Mouse (Mus musculus) cerebellum, adult 9-11 months (tissue): ENCODE results near the gene Cdh4.
A peak's percentile ranks its signal among the peaks of the same experiment; 100 is the strongest.

ENCODE experiments used
- DNase-seq: peaks from one replicate; pipeline ENCODE4 v3.0.0; 2022

The Cdh4 gene

DNA sequence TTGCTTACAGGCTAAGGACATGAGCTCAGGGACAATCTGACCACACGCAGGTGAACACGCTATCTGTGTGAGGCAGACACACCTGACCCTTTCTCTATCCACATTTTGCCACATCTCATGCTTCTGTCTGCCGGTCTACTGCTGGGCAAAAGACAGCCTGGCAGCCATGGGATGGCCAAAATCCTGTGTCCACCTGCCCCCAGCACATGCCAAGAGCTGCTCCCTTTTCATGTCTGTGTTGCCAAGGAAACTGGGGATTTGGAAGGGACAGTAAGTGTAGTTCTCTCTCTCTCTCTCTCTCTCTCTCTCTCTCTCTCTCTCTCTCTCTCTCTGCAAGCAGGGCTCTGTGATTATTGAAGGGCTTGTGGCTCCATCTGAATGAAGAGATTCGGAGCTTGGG lies 98.9 kb downstream of the Cdh4 start:
- peak; percentile 28 for DNase-seq

GRCm38 (mm10) chr2:179547627-179548026 lies 105.4 kb downstream of the Cdh4 start:
- no peak for DNase-seq

DNA sequence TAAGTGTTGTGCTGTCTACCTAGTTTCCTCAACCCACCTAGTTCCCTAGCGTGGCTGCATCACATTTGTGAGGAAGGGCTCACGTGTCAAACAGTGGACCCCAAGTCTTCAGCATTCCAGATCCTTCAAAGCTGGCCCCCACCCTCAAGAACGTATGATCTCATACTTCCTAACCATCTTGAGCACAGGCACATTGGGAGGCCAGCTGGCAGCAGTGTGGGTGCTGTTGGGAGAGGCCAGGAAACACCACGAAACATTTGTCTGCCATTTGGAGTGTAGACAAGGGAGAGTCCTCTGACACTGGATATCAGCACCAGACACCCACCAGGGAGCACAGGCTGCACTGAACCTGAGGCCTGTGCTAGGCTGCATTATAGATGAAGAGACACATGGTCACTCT lies 113.7 kb downstream of the Cdh4 start:
- no peak for DNase-seq

- DNase-seq: no peak
Measured at GRCm38 (mm10) chr2:179562350-179562749, 120.1 kb downstream of the Cdh4 start.

GRCm38 (mm10) chr2:179565611-179566010 lies 123.4 kb downstream of the Cdh4 start:
- no peak for DNase-seq

GRCm38 (mm10) chr2:179567886-179568285 lies 125.7 kb downstream of the Cdh4 start:
- no peak for DNase-seq

DNA sequence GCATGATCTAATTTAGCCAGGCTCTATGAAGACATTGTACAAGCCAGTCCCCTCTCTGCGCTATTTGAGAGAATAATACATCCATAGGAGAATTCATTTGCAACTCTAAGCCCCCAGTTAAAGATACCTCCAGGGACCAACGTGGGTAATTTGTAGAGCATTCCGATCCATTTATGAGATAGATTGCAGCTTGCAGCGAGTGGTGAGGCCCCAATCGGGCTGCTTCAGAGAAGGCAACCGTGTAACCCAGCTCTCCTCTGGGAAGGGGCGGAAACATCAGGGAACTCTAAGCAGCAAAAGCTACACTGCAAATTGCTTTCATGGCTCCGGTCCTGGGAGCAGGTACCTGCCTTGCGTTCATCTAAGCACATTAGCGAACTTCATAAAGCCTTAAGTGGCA lies 126.9 kb downstream of the Cdh4 start:
- DNase-seq: no peak

GRCm38 (mm10) chr2:179571175-179571769 lies 129.0 kb downstream of the Cdh4 start:
- DNase-seq: no peak

DNA sequence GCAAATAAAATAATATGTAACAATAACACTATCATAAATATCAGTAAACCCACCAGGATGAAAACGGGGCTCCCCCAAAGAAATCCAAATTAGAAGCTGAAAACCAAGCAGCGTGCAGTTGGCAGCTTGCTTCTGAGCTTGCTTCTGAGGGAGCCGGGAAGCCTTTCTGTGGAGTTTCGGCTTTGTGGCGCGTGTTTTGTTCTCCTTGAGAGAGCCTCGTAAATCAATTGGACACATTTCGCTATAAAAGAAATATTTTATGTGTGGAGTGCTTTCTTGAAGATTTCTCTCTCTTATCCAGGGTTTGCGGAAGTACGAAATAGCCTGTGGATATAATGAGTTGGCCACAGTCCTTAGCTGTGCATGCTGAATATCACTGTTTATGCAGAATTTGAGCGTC lies 131.1 kb downstream of the Cdh4 start:
- DNase-seq: no peak

DNA sequence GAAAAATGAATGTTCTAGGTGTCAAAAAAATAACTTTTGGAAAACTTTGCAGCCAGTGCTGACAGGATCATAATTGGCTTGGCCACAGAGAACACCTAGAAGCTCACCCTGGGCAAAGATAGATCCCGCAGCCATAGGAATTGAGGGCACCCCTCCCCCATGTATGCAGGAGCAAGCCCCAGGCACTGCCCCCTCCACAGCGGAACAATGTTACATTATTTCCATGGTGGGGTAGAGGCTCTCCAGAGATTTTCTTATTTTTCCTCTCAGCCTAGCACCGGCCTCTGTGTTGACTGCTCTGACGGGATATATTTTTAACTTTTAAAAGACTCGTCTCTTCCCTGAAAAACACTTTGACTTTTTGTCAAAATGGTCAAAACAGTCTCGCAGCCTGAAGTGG lies 131.6 kb downstream of the Cdh4 start:
- no peak for DNase-seq

- DNase-seq: no peak
Measured at GRCm38 (mm10) chr2:179575585-179575984, 133.4 kb downstream of the Cdh4 start.

GRCm38 (mm10) chr2:179576221-179576620 lies 134.0 kb downstream of the Cdh4 start:
- DNase-seq: peak; percentile 25

- no peak for DNase-seq
Measured at GRCm38 (mm10) chr2:179578329-179578728, 136.1 kb downstream of the Cdh4 start.

GRCm38 (mm10) chr2:179578842-179579241 lies 136.6 kb downstream of the Cdh4 start:
- no peak for DNase-seq

DNA sequence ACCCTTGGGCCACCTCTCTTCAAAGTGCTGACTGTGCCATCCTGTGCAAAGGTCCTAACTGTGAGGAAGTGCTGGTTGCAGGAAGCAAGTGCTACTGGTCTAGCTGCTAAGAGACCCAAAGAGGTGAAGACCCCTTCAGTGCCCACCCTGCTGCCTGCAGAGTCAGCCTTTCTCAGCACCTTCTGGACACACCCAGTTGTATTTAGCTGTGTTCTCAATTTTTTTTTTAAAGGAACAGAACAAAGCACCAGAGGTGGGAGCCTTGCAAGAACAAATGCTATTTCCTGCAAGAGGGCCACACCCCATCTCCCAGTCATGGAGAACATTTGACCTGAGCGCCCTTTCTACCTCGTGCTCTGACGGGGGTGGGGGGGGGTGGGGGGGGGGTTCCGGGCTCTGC lies 138.2 kb downstream of the Cdh4 start:
- no peak for DNase-seq

DNA sequence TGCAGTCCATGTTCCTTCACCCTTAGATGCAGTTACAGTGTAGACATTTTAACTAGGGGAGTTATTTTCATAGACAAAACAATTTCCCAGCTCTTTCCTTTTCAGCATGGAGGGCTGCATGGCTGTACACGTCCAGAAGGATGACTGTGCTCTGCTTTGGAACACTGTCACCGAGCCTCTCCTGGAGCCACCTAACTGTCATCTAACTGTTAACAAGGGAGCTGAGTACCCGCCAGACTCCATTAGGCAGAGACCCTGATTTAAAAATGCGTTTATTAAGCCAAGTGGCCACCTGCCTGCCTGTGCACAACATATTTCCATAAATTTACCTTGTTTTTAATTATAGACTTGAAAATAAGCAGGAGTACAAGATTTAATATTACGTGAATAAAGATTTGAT lies 138.8 kb downstream of the Cdh4 start:
- no peak for DNase-seq

- DNase-seq: no peak
Measured at GRCm38 (mm10) chr2:179582966-179583365, 140.7 kb downstream of the Cdh4 start.

DNA sequence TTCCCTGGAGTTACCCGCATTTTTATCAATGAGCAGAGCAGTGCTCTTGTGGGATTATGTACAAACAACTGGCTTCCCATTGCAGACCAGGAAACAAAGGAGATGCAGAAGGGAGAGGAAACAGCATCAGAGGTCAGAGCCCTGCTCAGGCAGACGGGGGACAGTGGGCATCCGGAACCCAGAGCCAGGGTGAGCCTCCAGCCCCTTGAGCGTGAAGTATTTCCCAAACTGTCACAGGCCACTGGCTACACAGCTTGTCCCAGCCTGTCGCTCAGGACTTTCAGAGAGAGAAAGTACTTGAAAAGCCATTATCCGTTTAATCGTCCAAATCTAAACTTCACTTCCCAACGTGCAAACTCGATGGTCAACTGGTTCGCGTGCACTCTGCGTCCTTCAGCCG lies 142.4 kb downstream of the Cdh4 start:
- DNase-seq: no peak

GRCm38 (mm10) chr2:179586436-179586835 lies 144.2 kb downstream of the Cdh4 start:
- no peak for DNase-seq

DNA sequence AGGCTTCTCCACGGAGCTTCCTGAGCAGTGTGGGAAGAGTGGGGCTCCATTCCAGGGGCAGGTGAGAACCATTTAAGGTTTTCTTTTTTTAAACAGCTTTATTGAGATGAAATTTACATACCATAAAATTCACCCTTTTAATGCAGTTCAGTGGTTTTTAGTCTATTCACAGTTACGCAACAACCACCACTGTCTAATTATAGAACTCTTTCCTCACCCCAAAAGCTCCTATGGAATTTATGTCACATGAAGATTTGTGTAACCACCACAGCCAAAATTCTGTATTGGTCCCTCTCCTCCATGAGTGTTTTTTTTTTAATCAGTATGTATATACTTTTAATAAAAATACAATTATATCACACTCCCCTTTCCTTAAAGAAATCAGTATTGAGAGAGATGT lies 144.8 kb downstream of the Cdh4 start:
- no peak for DNase-seq

GRCm38 (mm10) chr2:179591661-179592060 lies 149.4 kb downstream of the Cdh4 start:
- peak; percentile 66 for DNase-seq

GRCm38 (mm10) chr2:179595013-179595412 lies 152.8 kb downstream of the Cdh4 start:
- DNase-seq: no peak

DNA sequence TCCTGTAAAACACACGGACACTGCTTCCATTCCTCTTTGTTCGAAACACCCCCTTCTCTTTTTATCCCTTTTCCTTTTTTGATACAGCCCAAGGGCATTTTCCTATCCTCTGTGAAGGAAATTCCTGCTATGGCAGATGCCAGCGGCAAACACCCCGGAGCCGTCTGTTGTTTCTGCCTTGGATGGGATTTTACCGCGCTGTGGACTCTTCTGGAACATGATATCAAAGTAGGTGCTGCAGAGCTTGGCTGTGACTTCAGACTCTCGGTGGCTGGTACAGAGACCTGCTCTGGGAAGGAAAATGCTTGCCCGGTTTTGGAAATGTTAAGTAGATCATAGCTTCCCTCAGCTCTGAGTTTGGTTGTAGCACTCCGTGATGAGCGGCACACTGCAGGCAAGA lies 156.7 kb downstream of the Cdh4 start:
- no peak for DNase-seq

- DNase-seq: peak; percentile 38
Measured at GRCm38 (mm10) chr2:179599886-179600285, 157.7 kb downstream of the Cdh4 start.

DNA sequence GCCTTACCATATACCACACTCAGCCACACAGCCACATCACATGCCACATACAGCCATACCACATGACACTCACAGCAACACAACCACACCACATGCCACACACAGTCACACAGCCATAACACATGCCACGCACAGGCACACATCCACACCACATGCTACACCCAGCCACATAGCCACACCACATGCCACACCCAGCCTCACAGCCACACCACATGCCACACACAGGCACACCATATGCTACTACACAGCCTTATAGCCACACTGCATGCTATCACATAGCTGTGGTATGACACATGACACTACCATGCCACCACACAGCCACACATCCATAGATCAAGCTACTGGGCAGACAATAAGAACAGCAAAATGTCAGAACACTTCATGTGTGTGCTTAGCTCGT lies 158.1 kb downstream of the Cdh4 start:
- DNase-seq: no peak

- DNase-seq: no peak
Measured at GRCm38 (mm10) chr2:179601167-179601566, 158.9 kb downstream of the Cdh4 start.
